Mouse (Mus musculus): ENCODE results near the gene Usp1.

- TF ChIP-seq CTCF (IDR thresholded peaks at IDR 0.05; ENCODE audit: low read depth) = no peak
- TF ChIP-seq EP300 (optimal IDR thresholded peaks at IDR 0.05) = no peak
Measured at GRCm38 (mm10) chr4:98984701-98985100, 61.1 kb downstream of the Usp1 start.
